Mouse (Mus musculus) fibroblast of lung, adult 2 months (primary cell): ENCODE results near the gene Ctnna2.

Source experiments
- DNase-seq: peaks from one replicate; pipeline ENCODE4 v3.0.0-alpha.2; 2011; ENCODE audit warnings: low read depth

The Ctnna2 gene

DNA sequence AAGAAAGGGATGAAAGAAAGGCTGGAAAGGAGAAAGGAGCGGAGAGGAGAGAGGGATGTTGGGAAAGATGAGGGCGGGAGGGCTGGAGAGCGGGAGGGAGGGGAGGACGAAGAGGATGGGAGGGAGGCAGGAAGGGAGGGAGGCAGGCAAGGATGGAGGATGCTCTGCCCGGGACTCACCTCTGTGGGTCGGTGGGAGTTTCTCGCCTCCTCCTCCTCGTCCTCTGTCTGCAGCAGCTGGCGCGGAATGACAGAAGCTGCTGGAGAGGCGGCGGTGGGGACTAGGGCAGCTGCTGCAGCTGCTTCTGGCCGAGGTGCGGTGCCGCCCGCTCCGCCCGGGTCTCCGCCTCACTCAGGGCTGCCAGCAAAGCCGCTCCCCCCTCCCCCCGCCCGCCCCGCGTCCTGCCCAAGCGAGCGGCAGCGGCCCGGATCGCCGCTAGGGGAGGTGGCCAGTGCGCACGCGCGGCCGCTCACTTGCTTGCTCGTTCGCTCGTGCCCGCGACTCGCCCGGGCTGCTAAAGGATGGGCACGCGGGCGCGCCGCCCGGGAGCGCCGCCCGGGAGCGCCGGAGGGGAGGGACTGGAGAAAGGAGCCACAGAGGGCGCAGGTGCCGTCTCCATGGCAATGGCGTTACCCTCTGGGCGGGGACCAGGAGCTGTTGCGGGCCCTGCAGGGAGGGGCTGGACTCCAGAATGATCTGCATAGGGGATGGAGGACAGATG is at the start of gene Ctnna2:
Gene Ctnna2 (minus strand): TSS at position 459 of the 721 bp plus-strand sequence.
- no peak for DNase-seq

GRCm38 (mm10) chr6:77980137-77981052 is 896 bp upstream of the Ctnna2 start:
- DNase-seq = no peak

DNA sequence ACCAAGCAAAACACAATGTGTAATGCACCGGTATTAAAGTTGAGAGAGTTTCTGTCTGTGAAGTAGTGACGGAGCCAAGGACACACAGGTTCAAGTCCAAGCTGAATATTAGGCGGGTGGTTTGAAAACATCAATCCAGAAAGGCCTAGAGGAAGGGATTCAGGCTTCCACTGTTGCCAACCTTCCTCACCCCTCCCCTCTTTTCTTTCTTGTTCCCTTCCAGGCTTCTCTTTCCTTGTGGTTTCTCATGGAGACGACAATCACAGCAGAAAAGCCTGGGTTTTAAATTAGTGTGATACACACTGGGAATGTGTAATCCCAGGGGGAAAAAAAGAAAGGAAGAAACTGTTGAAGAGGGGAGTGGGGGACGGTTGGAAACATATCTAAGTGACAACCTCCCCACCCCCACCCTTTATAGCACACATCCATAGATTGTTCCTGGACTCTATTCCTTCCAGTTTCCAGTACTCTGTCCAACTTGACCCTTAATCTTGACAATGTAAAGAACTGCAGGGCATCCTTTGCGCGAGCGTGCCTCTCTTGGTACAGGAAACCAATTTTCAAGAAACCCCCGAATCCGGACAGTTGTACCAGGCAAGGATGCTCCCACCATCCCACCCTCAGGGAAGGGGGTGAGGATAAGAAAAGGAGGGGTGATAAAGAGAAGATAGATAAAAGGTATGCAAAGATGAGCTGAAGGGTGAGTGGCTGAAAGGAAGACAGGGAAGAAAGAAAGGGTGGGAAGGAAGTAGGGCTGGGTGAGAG is 841 bp downstream of the Ctnna2 start:
- DNase-seq = no peak

DNA sequence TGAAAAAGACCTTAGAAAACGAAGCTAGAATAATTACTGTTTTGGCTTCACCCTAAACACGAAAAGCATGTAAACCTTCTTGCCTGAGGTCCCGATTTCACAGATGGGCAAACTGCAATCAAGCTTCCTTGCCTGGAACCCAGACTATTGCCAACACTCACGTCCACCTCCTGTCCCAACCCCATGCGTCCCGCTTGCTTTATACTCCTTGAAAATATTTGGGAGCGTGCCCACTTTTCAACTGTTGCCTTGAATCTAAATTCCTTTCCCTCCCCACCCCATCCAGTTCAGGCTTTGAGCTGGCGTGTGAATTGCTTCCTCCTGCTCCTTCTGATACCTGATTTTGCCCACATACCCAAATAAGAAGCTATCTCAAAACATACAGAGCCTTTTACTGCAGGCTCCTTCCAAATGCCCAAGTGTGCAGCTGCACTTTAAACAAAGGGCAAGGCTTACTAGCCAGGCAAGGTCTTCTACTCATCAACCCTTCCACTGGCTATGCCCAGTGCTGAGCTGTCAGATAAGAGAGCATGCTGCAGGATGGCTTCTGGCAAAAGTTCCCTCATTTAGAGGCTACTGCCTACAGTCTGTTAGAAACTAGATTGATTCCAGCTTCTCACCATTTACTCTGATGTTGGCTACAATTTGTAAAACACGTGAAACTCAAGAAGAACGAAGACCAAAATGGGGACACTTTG is 8.8 kb downstream of the Ctnna2 start:
- no peak for DNase-seq

- DNase-seq = no peak
Observed at GRCm38 (mm10) chr6:77969774-77970173, 9.7 kb downstream of the Ctnna2 start.

- no peak for DNase-seq
Observed at GRCm38 (mm10) chr6:77962011-77962410, 17.5 kb downstream of the Ctnna2 start.

GRCm38 (mm10) chr6:77951276-77951675 is 28.2 kb downstream of the Ctnna2 start:
- no peak for DNase-seq

- DNase-seq = no peak
Observed at GRCm38 (mm10) chr6:77950690-77951089, 28.8 kb downstream of the Ctnna2 start.

DNA sequence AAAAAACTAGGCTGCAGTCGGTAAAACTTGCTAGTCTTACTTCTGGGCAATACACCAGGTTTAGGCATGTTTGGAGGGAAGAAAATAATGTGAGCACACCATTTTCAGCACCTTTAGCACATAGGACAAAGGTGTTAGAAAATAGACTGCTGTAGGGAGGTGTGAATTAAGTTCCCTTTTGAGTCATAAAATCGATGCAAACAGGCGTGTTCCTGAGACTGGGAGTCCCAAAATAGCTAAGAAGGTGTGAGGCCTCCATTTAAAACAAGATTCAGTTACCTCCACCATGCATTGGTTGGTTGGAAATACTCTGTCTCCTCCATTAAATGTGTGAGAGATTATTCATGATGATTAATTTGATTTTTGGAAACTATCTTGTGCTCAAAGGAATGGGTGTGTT is 50.1 kb downstream of the Ctnna2 start:
- DNase-seq = no peak

- no peak for DNase-seq
Observed at GRCm38 (mm10) chr6:77873150-77873549, 106.3 kb downstream of the Ctnna2 start.

DNA sequence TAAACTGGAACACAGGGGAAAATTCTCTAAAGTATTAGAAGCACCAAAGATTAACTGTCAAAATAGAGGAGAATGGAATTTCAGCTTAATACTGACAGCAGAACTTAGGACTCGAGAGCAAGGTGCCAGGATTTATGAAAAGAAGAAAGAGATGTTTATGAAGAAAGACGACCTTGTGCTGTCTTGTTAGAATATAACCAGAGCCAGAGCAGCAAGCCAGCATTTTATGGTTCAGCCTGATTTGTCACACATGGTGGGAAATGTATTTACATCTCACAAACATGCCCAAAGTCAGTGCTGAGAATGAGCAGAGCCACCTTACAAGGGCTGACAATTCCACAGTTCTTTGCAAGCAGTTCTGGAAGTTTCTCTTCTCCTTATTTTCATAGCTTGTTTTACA is 110.2 kb downstream of the Ctnna2 start:
- DNase-seq = no peak

DNA sequence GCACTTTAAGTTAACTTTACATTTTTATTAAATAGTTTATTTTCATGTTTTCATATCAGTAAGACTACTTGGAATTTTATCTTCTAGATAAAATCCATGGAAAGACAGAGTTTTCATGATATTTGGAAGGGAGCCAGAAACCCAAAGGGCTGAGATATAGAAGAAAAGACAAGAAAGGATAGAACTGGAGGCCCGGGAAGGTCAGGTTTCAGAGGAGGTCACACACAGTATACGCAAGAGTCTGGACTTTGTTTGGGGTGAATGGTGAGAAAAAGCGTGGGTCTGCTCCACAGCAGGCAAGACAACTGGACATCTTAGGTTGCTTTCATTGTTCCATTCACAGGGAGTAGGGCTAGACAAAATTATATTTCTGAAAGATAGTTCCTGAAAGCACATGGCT is 111.4 kb downstream of the Ctnna2 start:
- no peak for DNase-seq

DNA sequence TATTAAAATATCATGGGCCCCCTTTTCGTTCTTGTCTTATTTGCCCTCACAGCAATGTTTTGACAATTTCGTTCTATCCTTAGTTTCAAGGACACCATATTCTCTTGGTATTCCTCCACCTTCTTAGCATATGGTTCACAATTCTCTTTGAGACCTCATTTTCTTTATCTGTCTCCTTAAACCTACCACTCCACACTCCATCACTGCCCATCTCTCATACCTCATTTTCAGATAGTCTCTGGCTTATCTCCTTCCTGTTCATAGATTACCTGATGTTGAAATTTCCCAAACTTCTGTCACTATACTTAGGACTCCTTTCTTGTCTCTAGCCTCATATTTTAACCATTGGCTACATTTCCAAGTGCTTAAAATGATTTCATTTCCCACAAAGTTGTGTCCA is 116.1 kb downstream of the Ctnna2 start:
- DNase-seq = no peak

GRCm38 (mm10) chr6:77862781-77863180 is 116.7 kb downstream of the Ctnna2 start:
- no peak for DNase-seq

DNA sequence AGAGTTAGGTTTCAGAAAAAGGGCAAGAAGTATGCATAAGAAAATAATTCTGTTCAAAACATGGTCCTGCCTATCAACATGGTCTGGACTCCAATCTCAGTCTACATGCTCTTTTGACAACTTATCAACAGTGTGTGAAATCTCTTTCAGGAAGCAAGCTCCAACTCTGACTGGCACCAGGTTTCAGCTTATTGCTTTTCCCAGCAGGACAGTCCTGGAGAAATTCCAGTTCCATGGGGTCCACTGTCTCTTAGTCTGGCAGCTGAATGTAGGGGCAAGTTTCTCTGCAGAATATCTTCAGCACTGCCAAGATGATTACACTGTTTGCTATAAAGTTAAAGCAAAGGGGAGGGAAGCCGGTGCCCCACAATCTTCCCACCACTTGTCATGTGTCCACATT is 130.1 kb downstream of the Ctnna2 start:
- no peak for DNase-seq

DNA sequence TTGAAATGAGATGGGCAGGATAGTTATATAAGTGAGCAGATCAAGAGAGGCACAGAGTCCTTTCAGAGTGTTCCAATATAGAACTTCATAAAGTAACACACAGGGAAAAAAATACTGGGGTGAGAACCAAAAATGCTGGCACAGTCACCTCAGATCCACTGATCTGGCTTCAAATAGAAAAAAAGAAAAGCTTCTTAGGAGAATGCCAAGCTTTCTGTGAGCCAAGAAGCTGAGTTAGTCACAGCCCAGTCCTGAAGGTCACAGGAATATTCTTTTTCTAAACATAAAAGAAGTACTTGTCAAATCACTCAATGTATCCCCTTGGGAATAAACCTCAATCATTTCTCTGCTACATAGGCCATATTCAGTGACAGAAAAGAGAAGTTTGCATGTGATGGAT is 130.7 kb downstream of the Ctnna2 start:
- no peak for DNase-seq

- no peak for DNase-seq
Observed at GRCm38 (mm10) chr6:77847651-77848050, 131.8 kb downstream of the Ctnna2 start.

- DNase-seq = no peak
Observed at GRCm38 (mm10) chr6:77839076-77839475, 140.4 kb downstream of the Ctnna2 start.

- no peak for DNase-seq
Observed at GRCm38 (mm10) chr6:77838653-77839052, 140.8 kb downstream of the Ctnna2 start.

DNA sequence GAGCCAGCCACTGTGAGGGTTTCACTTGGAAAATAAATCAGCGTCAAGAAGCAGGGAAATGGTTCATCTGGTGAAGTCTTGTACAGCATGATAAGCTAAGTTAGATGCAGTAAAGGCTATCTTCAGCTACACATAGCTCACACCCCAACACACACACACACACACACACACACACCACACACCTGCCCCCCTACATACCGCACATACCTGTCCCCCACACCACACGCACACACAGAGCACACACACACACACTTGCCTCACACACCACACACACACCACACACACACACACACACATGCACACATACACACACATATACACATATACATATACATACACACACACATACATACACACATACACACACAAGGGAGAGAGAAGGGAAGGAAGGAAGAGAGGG is 142.0 kb downstream of the Ctnna2 start:
- no peak for DNase-seq

DNA sequence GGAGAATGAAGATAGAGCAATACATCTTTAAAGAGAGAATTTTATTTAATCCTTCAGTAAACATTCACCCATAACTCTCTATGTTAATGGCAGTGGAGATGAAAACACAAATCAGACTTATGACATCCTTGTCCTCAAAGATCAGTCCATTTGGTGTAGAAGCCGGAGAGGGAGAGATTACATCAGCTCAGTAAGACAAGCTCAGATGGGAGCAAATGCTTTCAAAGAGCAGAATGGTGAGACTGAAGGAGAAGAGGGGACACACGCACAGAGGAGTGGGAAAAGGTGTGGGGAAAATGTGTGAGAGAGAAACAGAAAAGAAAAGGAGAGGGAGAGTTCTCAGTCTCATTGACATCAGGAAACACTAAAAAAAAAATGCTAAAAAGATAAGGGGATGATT is 144.8 kb downstream of the Ctnna2 start:
- DNase-seq = no peak

DNA sequence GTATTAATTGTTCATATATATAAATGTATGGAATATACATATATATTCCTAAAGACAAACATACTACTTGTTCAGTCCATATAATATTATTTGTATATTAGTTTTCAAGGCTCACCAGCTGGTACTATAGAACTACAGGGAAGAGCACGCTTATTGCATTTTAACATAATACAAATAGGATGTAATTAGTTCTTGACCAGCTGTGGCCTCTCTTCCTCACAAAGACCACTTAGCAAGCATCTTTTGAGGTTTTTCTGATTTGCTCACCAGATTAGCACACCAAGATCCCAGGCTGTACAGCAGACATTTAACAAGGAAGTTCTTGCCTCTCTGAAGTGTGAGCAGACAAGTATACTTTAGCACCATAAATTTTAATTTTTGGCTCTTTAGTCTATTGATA is 152.0 kb downstream of the Ctnna2 start:
- DNase-seq = no peak
